ENCODE assay signal across 11 mouse cellular contexts in the genomic region with DNA sequence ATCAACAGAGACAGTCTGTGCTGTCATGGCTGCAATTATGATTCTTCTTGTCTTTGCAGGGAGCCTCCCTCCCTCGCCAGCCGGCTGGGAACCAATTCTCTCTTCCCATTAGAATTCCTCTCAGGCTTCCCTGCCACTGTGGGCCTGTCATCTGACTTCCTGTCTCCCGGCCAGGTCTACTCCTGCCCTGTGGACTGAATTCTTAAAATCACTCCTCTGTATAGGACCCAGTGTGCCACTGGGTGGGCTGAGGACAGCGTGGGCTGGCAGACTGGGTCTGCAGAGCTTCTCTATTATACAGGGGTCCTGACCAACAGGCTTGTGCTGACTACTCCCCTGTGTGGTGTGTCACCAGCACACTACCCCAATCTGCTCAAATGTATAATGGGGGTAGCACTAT.
DNase-seq lines count a peak whose midpoint lies in the region; ATAC-seq lines count a peak whose summit lies in the region.
"Had no signal": no experiment of that assay in that cellular context is flagged by ENCODE, and none has a peak within 500 bp of the region (broad histone marks: within the 10 kb centered on the region; RNA-seq: fewer than 3 reads in every experiment).

No protein-coding gene starts in this region.

- H3K36me3 ChIP-seq in forebrain, embryonic 11.5 days (ENCODE audit: control insufficient read depth, insufficient read depth, low read length) = no peaks in the 10 kb centered on the region
- H3K36me3 ChIP-seq in hindbrain, embryonic 15.5 days = no peaks in the 10 kb centered on the region
- H3K36me3 ChIP-seq in midbrain, embryonic 15.5 days (replicated peaks) = no peaks in the 10 kb centered on the region
- H3K36me3 ChIP-seq: kidney, embryonic 15.5 days had no signal

- DNase-seq in cerebellum, adult 9-11 months = peak; percentile 40
- DNase-seq in forebrain, embryonic 11.5 days (ENCODE audit: low spot score) = peak; percentile 31
- DNase-seq in retina, embryonic 14.5 days (ENCODE audit: low spot score) = no peak
- no peak for DNase-seq in ovary, postnatal 10 days (ENCODE audit: low spot score)
- DNase-seq in testis, postnatal 14 days (ENCODE audit: low spot score) = no peak

- H3K9ac ChIP-seq in forebrain, embryonic 11.5 days (ENCODE audit: low read length) = no peak overlapping the region
- H3K9ac ChIP-seq in hindbrain, embryonic 15.5 days = no peak overlapping the region
- no peak overlapping the region for H3K9ac ChIP-seq in midbrain, embryonic 15.5 days
- H3K9ac ChIP-seq: kidney, embryonic 15.5 days had no signal

- no peak; the same call in 1 of the 2 replicates for ATAC-seq in forebrain, embryonic 11.5 days (replicated peaks; ENCODE audit: low FRiP score)
- peak; percentile 93 for ATAC-seq in hindbrain, embryonic 15.5 days (ENCODE audit: low FRiP score, low read depth)
- ATAC-seq in midbrain, embryonic 15.5 days (replicated peaks) = peak; percentile 88
- no peak for ATAC-seq in monocyte, adult 5-6 weeks (replicated peaks; ENCODE audit: insufficient number of reproducible peaks, low FRiP score, low TSS enrichment, poor library complexity, severe bottlenecking)

- H3K27ac ChIP-seq in forebrain, embryonic 11.5 days (ENCODE audit: low read depth, low read length) = no peak overlapping the region
- H3K27ac ChIP-seq in hindbrain, embryonic 15.5 days (replicated peaks) = peak overlapping the region; percentile 65
- H3K27ac ChIP-seq in midbrain, embryonic 15.5 days = peak overlapping the region; percentile 54
- H3K27ac ChIP-seq: kidney, embryonic 15.5 days had no signal

- no peaks in the 10 kb centered on the region for H3K27me3 ChIP-seq in forebrain, embryonic 11.5 days (ENCODE audit: control insufficient read depth, insufficient read depth, low read length)
- H3K27me3 ChIP-seq in hindbrain, embryonic 15.5 days = no peaks in the 10 kb centered on the region
- no peaks in the 10 kb centered on the region for H3K27me3 ChIP-seq in midbrain, embryonic 15.5 days (replicated peaks)
- H3K27me3 ChIP-seq: kidney, embryonic 15.5 days had no signal

- H3K4me1 ChIP-seq in forebrain, embryonic 11.5 days (replicated peaks; ENCODE audit: control insufficient read depth, insufficient read depth, low read length) = peaks cover 3% of the 10 kb centered on the region; the same call in 1 of the 2 replicates
- H3K4me1 ChIP-seq in hindbrain, embryonic 15.5 days (replicated peaks) = peaks cover 13% of the 10 kb centered on the region
- H3K4me1 ChIP-seq in midbrain, embryonic 15.5 days = peaks cover 11% of the 10 kb centered on the region

- no peak overlapping the region for H3K4me3 ChIP-seq in forebrain, embryonic 11.5 days (ENCODE audit: low read depth, low read length)
- no peak overlapping the region for H3K4me3 ChIP-seq in hindbrain, embryonic 15.5 days
- H3K4me3 ChIP-seq in midbrain, embryonic 15.5 days = no peak overlapping the region
- H3K4me3 ChIP-seq: kidney, embryonic 15.5 days had no signal

- no peaks in the 10 kb centered on the region for H3K9me3 ChIP-seq in forebrain, embryonic 11.5 days (ENCODE audit: control insufficient read depth, low read length)
- H3K9me3 ChIP-seq in hindbrain, embryonic 15.5 days = no peaks in the 10 kb centered on the region
- H3K9me3 ChIP-seq in midbrain, embryonic 15.5 days = no peaks in the 10 kb centered on the region
- H3K9me3 ChIP-seq: kidney, embryonic 15.5 days had no signal

- 51% methylated on average over 4 of the region's 4 CpGs for WGBS in forebrain, embryonic 11.5 days
- 13% methylated on average over 4 of the region's 4 CpGs for WGBS in hindbrain, embryonic 15.5 days
- WGBS in midbrain, embryonic 15.5 days = 9% methylated on average over 4 of the region's 4 CpGs

- no peak overlapping the region for H3K4me2 ChIP-seq in forebrain, embryonic 11.5 days (ENCODE audit: low read depth, low read length, severe bottlenecking)
- peak overlapping the region; percentile 14; the same call in 1 of the 2 replicates for H3K4me2 ChIP-seq in hindbrain, embryonic 15.5 days
- no peak overlapping the region for H3K4me2 ChIP-seq in midbrain, embryonic 15.5 days
- H3K4me2 ChIP-seq: heart, embryonic 11.5 days; kidney, embryonic 15.5 days; liver, embryonic 11.5 days had no signal

Comparison
In these comparisons a context has a peak if more than half of its experiments do, and no peak if none do; other contexts are left out.
1. DNase-seq: peak in cerebellum, adult 9-11 months (single experiment) and forebrain, embryonic 11.5 days (single experiment); none in retina, embryonic 14.5 days (single experiment), ovary, postnatal 10 days (single experiment) and testis, postnatal 14 days (single experiment).
2. ATAC-seq: peak in hindbrain, embryonic 15.5 days (single experiment) and midbrain, embryonic 15.5 days (single experiment); none in forebrain, embryonic 11.5 days (single experiment) and monocyte, adult 5-6 weeks (single experiment).